Mouse (Mus musculus) stomach, postnatal 0 days (tissue): Measurements from ENCODE around the gene Mpp2.

Experiments used
- CTCF ChIP-seq: IDR thresholded peaks from 2 replicates; pipeline ENCODE4 v1.5.1; 2016; ENCODE audit warnings: antibody characterized with exemption, low read depth, mild to moderate bottlenecking, moderate library complexity
- EP300 ChIP-seq: optimal IDR thresholded peaks from 2 replicates; pipeline ENCODE3; 2016; ENCODE audit warnings: antibody characterized with exemption

DNA sequence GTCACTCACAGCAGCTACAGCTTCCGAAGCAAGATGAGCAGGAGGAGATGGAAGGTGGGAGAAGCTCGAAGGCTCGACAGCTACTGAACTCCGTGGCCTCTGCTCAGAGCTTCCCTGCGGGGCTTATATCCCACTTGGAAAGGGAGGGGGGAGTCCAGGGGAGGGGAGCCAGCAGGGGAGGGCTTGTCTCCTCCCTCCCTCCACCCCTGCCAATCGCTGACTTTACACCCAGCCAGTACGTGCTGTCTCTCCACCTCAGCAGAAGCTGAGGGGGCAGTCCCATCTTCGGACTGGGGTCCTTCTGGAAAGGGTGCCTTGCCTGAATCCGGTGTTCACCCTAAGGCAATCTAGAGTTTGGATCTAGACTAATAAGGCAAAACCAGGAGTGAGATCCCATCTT, 19.4 kb upstream of the Mpp2 start, which contains the start of gene Pyy:
- TF ChIP-seq CTCF (no peak), EP300 (no peak)
